Mouse (Mus musculus): ENCODE data around the gene Zbtb1. TPM values are rescaled to one million over a fixed set of nuclear protein-coding genes. Genes with fewer than 3 reads are reported as not detected.

Zbtb1 gene
- polyA plus RNA-seq, 1 experiment = 15.2 TPM

GRCm38 (mm10) chr12:76368790-76369205 lies 1.3 kb upstream of the Zbtb1 start:
- TF ChIP-seq CTCF (IDR thresholded peaks at IDR 0.05; ENCODE audit: borderline replicate concordance, insufficient read depth, low read length) = no peak
- no peak for TF ChIP-seq POLR2A (IDR thresholded peaks at IDR 0.05; ENCODE audit: low read depth, low read length)
- Histone ChIP-seq H3K4me1 (ENCODE audit: control insufficient read depth, insufficient read depth, low read length) (peaks cover 15% of the 10 kb centered on the region), H3K27ac (ENCODE audit: insufficient read depth, low read length) (peak overlapping the region; percentile 99), H3K4me3 (ENCODE audit: insufficient read depth, low read length) (peak overlapping the region; percentile 70)

- H3K27ac ChIP-seq (ENCODE audit: insufficient read depth, low read length) = peak within 1 kb of the TSS; percentile 99
- peak within 1 kb of the TSS; percentile 75 for H3K4me3 ChIP-seq (ENCODE audit: insufficient read depth, low read length)
- no peak for TF ChIP-seq CTCF (IDR thresholded peaks at IDR 0.05; ENCODE audit: borderline replicate concordance, insufficient read depth, low read length)
- peak; percentile 65 for TF ChIP-seq POLR2A (IDR thresholded peaks at IDR 0.05; ENCODE audit: low read depth, low read length)
- peaks cover 19% of the 10 kb centered on the region for H3K4me1 ChIP-seq (ENCODE audit: control insufficient read depth, insufficient read depth, low read length)
Measured at GRCm38 (mm10) chr12:76369206-76369977, 674 bp upstream of the Zbtb1 start, which contains the start of gene Zbtb25. Zbtb25 (minus strand) TSS chr12:76369602.

DNA sequence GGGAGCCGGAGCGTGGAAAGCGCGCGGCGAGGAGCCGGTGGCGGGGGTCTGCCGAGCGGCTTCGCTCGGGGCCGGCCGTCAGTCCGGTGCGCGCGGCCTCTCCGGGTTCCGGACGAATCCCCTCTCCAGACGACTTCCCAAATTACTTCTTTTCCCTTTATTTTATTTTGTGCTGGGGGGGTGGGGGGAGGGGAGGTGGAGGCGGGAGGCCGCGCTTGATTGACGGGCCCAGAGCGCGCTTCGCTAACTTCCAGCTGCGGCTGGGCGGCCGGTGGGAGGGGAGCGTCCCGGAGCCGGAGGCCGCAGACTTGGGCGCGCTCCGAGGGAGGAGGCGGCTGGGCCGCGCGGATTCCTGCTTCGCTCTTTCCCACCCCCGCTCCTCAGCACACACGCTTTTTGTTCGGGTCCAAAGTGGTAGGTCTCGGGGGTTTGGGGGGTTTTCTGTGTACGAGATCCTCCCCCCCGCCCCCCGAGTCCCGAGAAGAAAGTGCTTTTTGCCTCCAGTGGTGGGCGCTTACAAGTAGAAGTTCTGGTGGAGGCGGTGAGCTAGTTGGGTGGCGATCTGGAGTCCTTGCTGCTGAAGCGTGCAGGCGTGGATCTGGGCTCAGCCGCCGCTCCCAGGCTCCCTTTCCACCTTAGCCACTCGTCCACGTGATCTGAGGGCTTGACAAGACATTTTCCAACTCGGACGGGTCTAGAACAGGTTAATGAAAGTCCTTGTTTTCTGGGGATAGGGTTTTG lies 935 bp downstream of the Zbtb1 start:
- H3K4me1 ChIP-seq (ENCODE audit: control insufficient read depth, insufficient read depth, low read length) = peaks cover 19% of the 10 kb centered on the region
- TF ChIP-seq POLR2A (IDR thresholded peaks at IDR 0.05; ENCODE audit: low read depth, low read length) (peak; percentile 68), CTCF (IDR thresholded peaks at IDR 0.05; ENCODE audit: borderline replicate concordance, insufficient read depth, low read length) (no peak)
- H3K4me3 ChIP-seq (ENCODE audit: insufficient read depth, low read length) = peak overlapping the region; percentile 75
- H3K27ac ChIP-seq (ENCODE audit: insufficient read depth, low read length) = peak overlapping the region; percentile 99

- TF ChIP-seq CTCF (IDR thresholded peaks at IDR 0.05; ENCODE audit: borderline replicate concordance, insufficient read depth, low read length) (no peak), POLR2A (IDR thresholded peaks at IDR 0.05; ENCODE audit: low read depth, low read length) (no peak)
- H3K4me3 ChIP-seq (ENCODE audit: insufficient read depth, low read length) = peak overlapping the region; percentile 75
- H3K27ac ChIP-seq (ENCODE audit: insufficient read depth, low read length) = peak overlapping the region; percentile 74; the same call in 1 of the 2 replicates
Measured at GRCm38 (mm10) chr12:76372046-76372445, 2.0 kb downstream of the Zbtb1 start.

DNA sequence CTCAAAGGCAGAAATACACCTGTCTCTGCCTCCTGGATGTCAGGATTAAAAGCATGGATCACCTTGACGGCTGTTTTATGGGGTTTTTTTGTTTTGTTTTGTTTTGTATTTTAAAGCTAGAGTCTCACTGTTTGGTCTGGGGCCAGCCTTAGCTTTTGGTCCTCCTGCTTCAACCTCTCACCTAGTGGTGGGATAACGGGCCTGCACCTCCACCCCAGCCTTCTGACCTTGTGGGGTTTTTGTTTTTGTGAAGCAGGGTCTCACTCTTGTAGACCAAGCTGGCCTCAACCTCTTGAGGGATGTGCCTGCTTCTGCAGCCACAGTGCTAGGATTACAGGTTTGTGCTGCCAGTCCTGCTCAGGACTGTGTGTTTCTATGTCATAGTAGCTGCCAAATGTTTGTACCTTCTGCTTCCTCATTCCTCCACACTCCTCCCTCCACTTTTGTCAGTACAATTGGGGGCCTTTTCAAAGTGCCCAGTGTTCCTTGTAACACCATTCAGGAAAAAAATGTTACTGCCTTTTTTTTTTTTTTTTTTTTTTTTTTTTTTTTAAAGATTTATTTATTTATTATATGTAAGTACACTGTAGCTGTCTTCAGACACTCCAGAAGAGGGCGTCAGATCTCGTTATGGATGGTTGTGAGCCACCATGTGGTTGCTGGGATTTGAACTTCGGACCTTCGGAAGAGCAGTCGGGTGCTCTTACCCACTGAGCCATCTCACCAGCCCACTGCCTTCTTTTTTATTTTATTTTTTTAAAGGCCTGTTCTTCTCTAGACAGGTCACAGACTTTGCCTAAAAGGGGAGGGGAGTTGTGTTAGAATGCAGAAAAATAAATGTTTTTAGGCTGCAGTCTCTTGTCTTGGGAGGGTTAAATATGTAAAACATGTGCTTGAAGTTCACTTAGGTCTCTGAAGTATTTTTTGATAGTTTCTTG lies 3.1 kb downstream of the Zbtb1 start:
- Histone ChIP-seq H3K4me1 (ENCODE audit: control insufficient read depth, insufficient read depth, low read length) (peaks cover 9% of the 10 kb centered on the region), H3K27ac (ENCODE audit: insufficient read depth, low read length) (no peak overlapping the region), H3K4me3 (ENCODE audit: insufficient read depth, low read length) (peak overlapping the region; percentile 75)
- TF ChIP-seq POLR2A (IDR thresholded peaks at IDR 0.05; ENCODE audit: low read depth, low read length) = no peak
- no peak for TF ChIP-seq CTCF (IDR thresholded peaks at IDR 0.05; ENCODE audit: borderline replicate concordance, insufficient read depth, low read length)

More at GRCm38 (mm10) chr12:76372046-76372445, 2.0 kb downstream of the Zbtb1 start:
- H3K4me1 ChIP-seq (ENCODE audit: control insufficient read depth, insufficient read depth, low read length) = peaks cover 17% of the 10 kb centered on the region

DNA sequence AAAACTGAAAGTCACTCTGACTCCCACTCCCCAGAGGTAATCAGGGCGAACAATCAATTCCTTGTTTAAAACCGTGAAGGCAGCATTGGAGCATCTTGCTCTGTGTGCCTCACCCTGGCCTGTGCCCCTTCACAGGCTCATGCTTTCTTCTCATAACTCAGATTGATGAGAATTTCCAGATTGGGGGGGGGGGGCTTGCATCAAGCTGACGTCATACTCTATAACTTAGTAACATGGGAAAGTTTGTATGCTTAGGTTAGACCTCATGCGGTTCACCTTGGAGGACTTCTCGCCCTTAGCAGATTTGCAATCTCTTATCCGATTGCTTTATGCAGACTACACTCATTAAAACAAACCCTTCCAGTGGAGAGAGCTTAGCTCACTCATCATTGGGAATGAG lies 3.9 kb downstream of the Zbtb1 start:
- TF ChIP-seq POLR2A (IDR thresholded peaks at IDR 0.05; ENCODE audit: low read depth, low read length) (no peak), CTCF (IDR thresholded peaks at IDR 0.05; ENCODE audit: borderline replicate concordance, insufficient read depth, low read length) (no peak)
- no peak overlapping the region for H3K4me3 ChIP-seq (ENCODE audit: insufficient read depth, low read length)
- H3K27ac ChIP-seq (ENCODE audit: insufficient read depth, low read length) = no peak overlapping the region
- H3K4me1 ChIP-seq (ENCODE audit: control insufficient read depth, insufficient read depth, low read length) = peaks cover 6% of the 10 kb centered on the region

DNA sequence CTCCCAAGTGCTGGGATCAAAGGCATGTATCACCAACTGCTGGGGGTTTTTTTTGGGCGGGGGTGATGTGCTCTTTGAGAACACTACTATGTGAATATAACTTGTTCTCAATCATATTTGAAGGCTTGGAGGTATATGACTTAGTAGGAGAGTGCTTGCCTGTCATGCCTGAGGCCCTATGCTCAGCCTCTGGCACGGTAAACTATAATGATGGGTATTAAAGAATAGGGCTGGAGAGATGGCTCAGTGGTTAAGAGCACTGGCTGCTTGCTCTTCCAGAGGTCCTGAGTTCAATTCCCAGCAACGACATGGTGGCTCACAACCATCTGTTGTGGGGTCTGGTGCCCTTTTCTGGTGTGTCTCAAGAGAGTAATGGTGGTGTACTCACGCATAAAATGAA lies 4.8 kb downstream of the Zbtb1 start:
- H3K27ac ChIP-seq (ENCODE audit: insufficient read depth, low read length) = no peak overlapping the region
- H3K4me1 ChIP-seq (ENCODE audit: control insufficient read depth, insufficient read depth, low read length) = peaks cover 6% of the 10 kb centered on the region
- H3K4me3 ChIP-seq (ENCODE audit: insufficient read depth, low read length) = no peak overlapping the region
- TF ChIP-seq POLR2A (IDR thresholded peaks at IDR 0.05; ENCODE audit: low read depth, low read length) (no peak), CTCF (IDR thresholded peaks at IDR 0.05; ENCODE audit: borderline replicate concordance, insufficient read depth, low read length) (no peak)

DNA sequence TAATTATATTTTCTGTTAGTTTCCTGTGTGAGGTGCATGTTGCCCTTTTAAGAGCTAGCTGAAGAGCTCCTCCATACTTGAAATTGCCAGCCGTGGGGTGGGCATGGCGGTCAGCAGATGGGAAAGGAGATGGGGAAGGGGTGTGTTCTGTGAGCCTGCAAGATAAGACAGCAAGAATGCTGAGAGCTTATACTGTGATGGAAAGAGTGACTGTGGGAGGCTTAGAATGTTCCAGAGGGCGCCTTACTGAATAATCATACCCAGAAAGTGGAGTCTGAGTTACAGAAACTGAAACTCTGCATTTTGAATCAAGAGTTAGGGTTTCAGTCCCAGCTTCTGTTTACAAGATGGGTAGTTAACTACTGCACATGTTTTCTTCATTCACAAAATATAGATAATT lies 5.4 kb downstream of the Zbtb1 start:
- TF ChIP-seq POLR2A (IDR thresholded peaks at IDR 0.05; ENCODE audit: low read depth, low read length) (no peak), CTCF (IDR thresholded peaks at IDR 0.05; ENCODE audit: borderline replicate concordance, insufficient read depth, low read length) (no peak)
- no peak overlapping the region for H3K4me3 ChIP-seq (ENCODE audit: insufficient read depth, low read length)
- peaks cover 6% of the 10 kb centered on the region for H3K4me1 ChIP-seq (ENCODE audit: control insufficient read depth, insufficient read depth, low read length)
- H3K27ac ChIP-seq (ENCODE audit: insufficient read depth, low read length) = no peak overlapping the region

GRCm38 (mm10) chr12:76376649-76377048 lies 6.6 kb downstream of the Zbtb1 start:
- no peak overlapping the region for H3K4me3 ChIP-seq (ENCODE audit: insufficient read depth, low read length)

More at GRCm38 (mm10) chr12:76376649-76377048, 6.6 kb downstream of the Zbtb1 start:
- TF ChIP-seq CTCF (IDR thresholded peaks at IDR 0.05; ENCODE audit: borderline replicate concordance, insufficient read depth, low read length) (peak; percentile 45; the same call in 1 of the 2 replicates), POLR2A (IDR thresholded peaks at IDR 0.05; ENCODE audit: low read depth, low read length) (no peak)
- Histone ChIP-seq H3K27ac (ENCODE audit: insufficient read depth, low read length) (no peak overlapping the region), H3K4me1 (ENCODE audit: control insufficient read depth, insufficient read depth, low read length) (peaks cover 6% of the 10 kb centered on the region)

All from embryonic fibroblast, embryonic 13.5 days (primary cell).